Comparison of ENCODE assay signal across 8 mouse cellular contexts in genomic region chr1:171193093-171193840, GRCm38 (mm10). TPM values are rescaled to one million over a fixed set of nuclear protein-coding genes. Genes with fewer than 3 reads are reported as not detected.
DNase-seq lines count a peak whose midpoint lies in the region; ATAC-seq and TF ChIP-seq lines count a peak whose summit lies in the region.
"Had no signal": no experiment of that assay in that cellular context is flagged by ENCODE, and none has a peak within 500 bp of the region (broad histone marks: within the 10 kb centered on the region; RNA-seq: fewer than 3 reads in every experiment).

No protein-coding gene starts in this region.

- TF ChIP-seq CTCF in testis, adult 2 months (IDR thresholded peaks at IDR 0.05; ENCODE audit: control insufficient read depth, insufficient read depth, insufficient replicate concordance, low read depth, low read length) = no peak
- no peak for TF ChIP-seq CTCF in liver, postnatal 0 days (IDR thresholded peaks at IDR 0.05; ENCODE audit: low read depth)

- H3K9me3 ChIP-seq in heart, embryonic 14.5 days (ENCODE audit: control insufficient read depth, low read length) = no peaks in the 10 kb centered on the region
- no peaks in the 10 kb centered on the region for H3K9me3 ChIP-seq in liver, postnatal 0 days (ENCODE audit: low read length)

- peaks cover 21% of the 10 kb centered on the region for H3K4me1 ChIP-seq in testis, adult 2 months (ENCODE audit: control insufficient read depth, insufficient read depth, low read length)
- H3K4me1 ChIP-seq in heart, embryonic 14.5 days (ENCODE audit: control insufficient read depth in 2 of 2, insufficient read depth in 2 of 2, low read length in 2 of 2) = peaks cover 37 to 41% of the 10 kb centered on the region in 2 experiments
- peaks cover 13% of the 10 kb centered on the region for H3K4me1 ChIP-seq in liver, postnatal 0 days (ENCODE audit: insufficient read depth)

- H3K4me2 ChIP-seq in heart, embryonic 14.5 days (ENCODE audit: low read length) = peak overlapping the region; percentile 97
- H3K4me2 ChIP-seq in liver, postnatal 0 days (ENCODE audit: low read depth, low read length) = peak overlapping the region; percentile 49

- no peak for DNase-seq in testis, postnatal 10 days (ENCODE audit: low spot score)
- DNase-seq in liver, postnatal 0 days = no peak
- no peak for DNase-seq in urinary bladder, postnatal 4 days (ENCODE audit: low spot score in 2 of 2)
- DNase-seq in frontal cortex, postnatal 10 days (ENCODE audit: low spot score in 2 of 2) = no peak

- H3K36me3 ChIP-seq in testis, adult 2 months (ENCODE audit: control insufficient read depth, insufficient read depth, low read length) = no peaks in the 10 kb centered on the region
- H3K36me3 ChIP-seq in heart, embryonic 14.5 days (ENCODE audit: control insufficient read depth, insufficient read depth, low read length) = no peaks in the 10 kb centered on the region
- H3K36me3 ChIP-seq in liver, postnatal 0 days (replicated peaks; ENCODE audit: insufficient read depth, low read length) = no peaks in the 10 kb centered on the region

- H3K27me3 ChIP-seq in testis, adult 2 months (ENCODE audit: control insufficient read depth, insufficient read depth, low read length) = no peaks in the 10 kb centered on the region; the same call in 1 of the 2 replicates
- peaks cover 10% of the 10 kb centered on the region; the same call in 1 of the 2 replicates for H3K27me3 ChIP-seq in heart, embryonic 14.5 days (ENCODE audit: control insufficient read depth, insufficient read depth, low read length)
- peaks cover 21% of the 10 kb centered on the region for H3K27me3 ChIP-seq in liver, postnatal 0 days (ENCODE audit: insufficient read depth, low read length)

- ATAC-seq in heart, embryonic 14.5 days (ENCODE audit: insufficient number of reproducible peaks, insufficient read depth, low FRiP score, low read depth) = no peak
- ATAC-seq in liver, postnatal 0 days = no peak
- ATAC-seq in granulocyte monocyte progenitor cell, adult 5-6 weeks (replicated peaks; ENCODE audit: poor library complexity, severe bottlenecking) = no peak

- 9% methylated on average over 18 of the region's 18 CpGs for WGBS in heart, embryonic 14.5 days
- 17% methylated on average over 18 of the region's 18 CpGs for WGBS in liver, postnatal 0 days (ENCODE audit: insufficient replicate concordance)

- H3K27ac ChIP-seq in testis, adult 2 months (ENCODE audit: control insufficient read depth, insufficient read depth, low read depth, low read length) = peak overlapping the region; percentile 16; the same call in 1 of the 2 replicates
- H3K27ac ChIP-seq in heart, embryonic 14.5 days (replicated peaks in 1 of 2; ENCODE audit: control insufficient read depth in 1 of 2, insufficient read depth in 1 of 2, low read depth in 2 of 2, low read length in 2 of 2) = no peak overlapping the region
- H3K27ac ChIP-seq in liver, postnatal 0 days (ENCODE audit: low read depth) = no peak overlapping the region

- peak overlapping the region; percentile 51; the same call in 1 of the 2 replicates for H3K9ac ChIP-seq in heart, embryonic 14.5 days (ENCODE audit: low read length)
- H3K9ac ChIP-seq in liver, postnatal 0 days (replicated peaks) = no peak overlapping the region

- TF ChIP-seq EP300 in liver, postnatal 0 days (IDR thresholded peaks at IDR 0.05; ENCODE audit: low read depth) = no peak

- no peak overlapping the region for H3K4me3 ChIP-seq in testis, adult 2 months (ENCODE audit: control insufficient read depth, low read depth, low read length)
- H3K4me3 ChIP-seq in heart, embryonic 14.5 days (ENCODE audit: control insufficient read depth in 1 of 2, insufficient read depth in 1 of 2, low read depth in 1 of 2, low read length in 2 of 2) = peak overlapping the region; percentile 14 to 15; a peak in 2 of 4 replicates
- 0 out of 2 replicates have a peak overlapping the region, but pooled peaks have one; percentile 2 for H3K4me3 ChIP-seq in liver, postnatal 0 days (ENCODE audit: low read depth, low read length)

- TF ChIP-seq POLR2A in testis, adult 2 months (IDR thresholded peaks at IDR 0.05; ENCODE audit: control insufficient read depth, low read depth, low read length) = no peak

RNA-seq across cellular contexts. Expression of gene Pcp4l1, which starts 2.8 kb away (rescaled TPM):
- polyA plus RNA-seq in testis, adult 2 months (2012; rRNA removed) = 2.9 and 4.6 TPM in 2 replicates
- 58.8 TPM in 2 replicates for polyA plus RNA-seq in heart, embryonic 14.5 days (2014; fragmentation: Nextera tagmentation; extraction: Ambion mirVana)
- polyA plus RNA-seq in liver, postnatal 0 days (2015; fragmentation: Nextera tagmentation; extraction: Ambion mirVana) = 6.7 and 8.2 TPM in 2 replicates
- 11.7 and 11.8 TPM in 2 replicates for total RNA-seq in granulocyte monocyte progenitor cell, adult 5-6 weeks (2014; fragmentation: Nextera tagmentation)
- total RNA-seq in granulocyte monocyte progenitor cell, adult 5-6 weeks (2017) = 13.7 TPM in 2 replicates

RNA-seq across cellular contexts. Expression of gene Nr1i3, which starts 20.5 kb away (rescaled TPM):
- 0.04 and 0.16 TPM in 2 replicates for polyA plus RNA-seq in testis, adult 2 months (2012; rRNA removed)
- polyA plus RNA-seq in heart, embryonic 14.5 days (2014; fragmentation: Nextera tagmentation; extraction: Ambion mirVana) = 0.28 and 0.32 TPM in 2 replicates
- polyA plus RNA-seq in liver, postnatal 0 days (2015; fragmentation: Nextera tagmentation; extraction: Ambion mirVana) = 49.6 and 53.1 TPM in 2 replicates
- not detected in 2 replicates for total RNA-seq in granulocyte monocyte progenitor cell, adult 5-6 weeks (2014; fragmentation: Nextera tagmentation)
- 0.10 and 0.17 TPM in 2 replicates for total RNA-seq in granulocyte monocyte progenitor cell, adult 5-6 weeks (2017)
- total RNA-seq: heart, adult 18-20 months had no signal

RNA-seq across cellular contexts. Expression of gene Tomm40l, which starts 29.0 kb away (rescaled TPM):
- 4.5 and 6.5 TPM in 2 replicates for polyA plus RNA-seq in testis, adult 2 months (2012; rRNA removed)
- 54.2 and 58.4 TPM in 2 replicates for polyA plus RNA-seq in heart, embryonic 14.5 days (2014; fragmentation: Nextera tagmentation; extraction: Ambion mirVana)
- 5.7 and 6.6 TPM in 2 replicates for polyA plus RNA-seq in liver, postnatal 0 days (2015; fragmentation: Nextera tagmentation; extraction: Ambion mirVana)
- total RNA-seq in granulocyte monocyte progenitor cell, adult 5-6 weeks (2014; fragmentation: Nextera tagmentation) = 30.1 and 30.3 TPM in 2 replicates
- 20.7 and 21.2 TPM in 2 replicates for total RNA-seq in granulocyte monocyte progenitor cell, adult 5-6 weeks (2017)

RNA-seq across cellular contexts. Expression of gene Apoa2, which starts 31.6 kb away (rescaled TPM):
- 8.0 and 8.3 TPM in 2 replicates for polyA plus RNA-seq in testis, adult 2 months (2012; rRNA removed)
- 5.3 TPM in 2 replicates for polyA plus RNA-seq in heart, embryonic 14.5 days (2014; fragmentation: Nextera tagmentation; extraction: Ambion mirVana)
- polyA plus RNA-seq in liver, postnatal 0 days (2015; fragmentation: Nextera tagmentation; extraction: Ambion mirVana) = 20,306 and 20,852 TPM in 2 replicates
- 4.5 and 6.9 TPM in 2 replicates for total RNA-seq in granulocyte monocyte progenitor cell, adult 5-6 weeks (2014; fragmentation: Nextera tagmentation)
- total RNA-seq in granulocyte monocyte progenitor cell, adult 5-6 weeks (2017) = 3.7 and 8.0 TPM in 2 replicates

RNA-seq across cellular contexts. Expression of gene Fcer1g, which starts 40.9 kb away (rescaled TPM):
- polyA plus RNA-seq in testis, adult 2 months (2012; rRNA removed) = 5.8 and 8.2 TPM in 2 replicates
- polyA plus RNA-seq in heart, embryonic 14.5 days (2014; fragmentation: Nextera tagmentation; extraction: Ambion mirVana) = 30.1 and 37.7 TPM in 2 replicates
- polyA plus RNA-seq in liver, postnatal 0 days (2015; fragmentation: Nextera tagmentation; extraction: Ambion mirVana) = 171 and 176 TPM in 2 replicates
- 327 and 359 TPM in 2 replicates for total RNA-seq in granulocyte monocyte progenitor cell, adult 5-6 weeks (2014; fragmentation: Nextera tagmentation)
- total RNA-seq in granulocyte monocyte progenitor cell, adult 5-6 weeks (2017) = 143 and 171 TPM in 2 replicates

Comparison
In these comparisons a context has a peak if more than half of its experiments do, and no peak if none do; other contexts are left out.
1. RNA of gene Nr1i3, which starts 20.5 kb away (polyA plus RNA-seq): 49.6 to 53.1 TPM in liver, postnatal 0 days; 0.28 to 0.32 TPM in heart, embryonic 14.5 days and 0.04 to 0.16 TPM in testis, adult 2 months; every median in the first group is over 10 times any median in the second.